Mouse (Mus musculus) embryonic facial prominence, embryonic 10.5 days (tissue): Measurements from ENCODE around the gene Ndufab1. TPM values are rescaled to one million over a fixed set of nuclear protein-coding genes. Genes with fewer than 3 reads are reported as not detected.
A peak's percentile ranks its signal among the peaks of the same experiment; 100 is the strongest.
"Not testable (repeated sequence)": the region's sequence is repeated elsewhere in the genome, so short reads cannot be mapped to it uniquely, and the experiment has no call there.

Experiments used
- DNase-seq: peaks from one replicate; pipeline ENCODE4 v3.0.0-alpha.2; 2017; ENCODE audit warnings: low spot score
- H3K27ac ChIP-seq: fragments of 300-500 bp; sonication (generic); replicated peaks from 2 replicates; pipeline ENCODE4 v1.5.1; 2016; ENCODE audit warnings: mild to moderate bottlenecking
- H3K27me3 ChIP-seq: fragments of 300-500 bp; sonication (generic); replicated peaks from 2 replicates; pipeline ENCODE4 v1.6.1; 2016; ENCODE audit warnings: low read depth, mild to moderate bottlenecking; ENCODE audit not compliant: poor library complexity, severe bottlenecking
- H3K36me3 ChIP-seq: fragments of 300-500 bp; sonication (generic); replicated peaks from 2 replicates; pipeline ENCODE4 v1.6.1; 2016; ENCODE audit warnings: mild to moderate bottlenecking, moderate library complexity
- H3K4me1 ChIP-seq: fragments of 300-500 bp; sonication (generic); 2 replicates; pipeline ENCODE4 v1.6.1; 2016
- H3K4me3 ChIP-seq: fragments of 300-500 bp; sonication (generic); 2 replicates; pipeline ENCODE4 v1.5.1; 2016; ENCODE audit warnings: mild to moderate bottlenecking, moderate library complexity
- H3K9me3 ChIP-seq: fragments of 300-500 bp; sonication (generic); 2 replicates; pipeline ENCODE4 v1.6.1; 2016; ENCODE audit warnings: mild to moderate bottlenecking
- WGBS: fragments of 180-500 bp; shearing (Covaris S2); methylation state at CpG from one replicate; pipeline ENCODE4 v1.1.7; 2016; 5-methylcytosine and 5-hydroxymethylcytosine counted together
- polyA plus RNA-seq: library from polyadenylated mRNA; unstranded; fragments of >200 nt; fragmentation: Nextera tagmentation; extraction: Ambion mirVana; gene quantifications from 2 replicates; pipeline ENCODE4 v1.2.1, GENCODE M21; 2016

Ndufab1 gene
- polyA plus RNA-seq, result 763 and 789 TPM in 2 replicates

DNA sequence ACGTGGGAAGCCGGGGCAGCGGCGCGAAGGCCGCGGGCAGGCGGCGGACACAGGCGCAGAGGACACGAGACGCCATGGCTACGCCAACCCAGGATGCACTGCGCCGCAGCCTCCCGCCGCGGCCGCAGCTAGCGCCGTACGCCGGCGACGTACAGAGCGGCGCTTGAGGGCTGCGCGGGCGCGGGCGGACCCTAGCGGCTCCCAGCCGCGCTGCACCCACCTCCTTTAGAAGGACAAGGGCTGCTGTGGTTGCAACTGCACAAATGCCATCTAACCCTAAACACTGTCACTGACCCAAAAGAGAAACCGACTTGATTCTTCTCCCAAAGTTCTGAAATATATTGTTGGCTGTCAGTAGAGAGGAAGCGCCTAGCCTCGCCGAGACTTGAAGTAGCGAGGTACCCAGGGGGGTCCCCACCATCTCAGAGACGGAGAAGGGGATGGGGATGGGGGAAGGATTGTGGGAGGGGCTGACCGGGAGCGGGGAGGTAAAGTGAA, at the start of gene Ndufab1:
Gene Ndufab1, minus strand, starts transcription at position 140 of the 498 bp plus-strand sequence.
- Histone ChIP-seq H3K4me1 (peaks cover 14% of the 10 kb centered on the region), H3K4me3 (peak within 1 kb of the TSS; percentile 79), H3K27ac (peak within 1 kb of the TSS; percentile 94), H3K9me3 (no peaks in the 10 kb centered on the region), H3K27me3 (no peaks in the 10 kb centered on the region), H3K36me3 (peaks cover 29% of the 10 kb centered on the region)
- WGBS, result under 1% methylated on average over 43 of the region's 43 CpGs
- DNase-seq, result peak; percentile 91

- Histone ChIP-seq H3K4me1 (no peaks in the 10 kb centered on the region), H3K36me3 (peaks cover 99% of the 10 kb centered on the region), H3K27ac (no peak overlapping the region), H3K27me3 (no peaks in the 10 kb centered on the region), H3K9me3 (no peaks in the 10 kb centered on the region), H3K4me3 (no peak overlapping the region)
- DNase-seq, result no peak
Measured at GRCm38 (mm10) chr7:122140991-122141390, 39.3 kb upstream of the Ndufab1 start.

- H3K36me3 ChIP-seq, result peaks cover 86% of the 10 kb centered on the region
- no peak for DNase-seq
- H3K4me3 ChIP-seq, result no peak overlapping the region
- peaks cover 7% of the 10 kb centered on the region for H3K4me1 ChIP-seq
- H3K27ac ChIP-seq, result no peak overlapping the region
- WGBS, result 89% methylated on average over 5 of the region's 5 CpGs
- no peaks in the 10 kb centered on the region for H3K9me3 ChIP-seq
- H3K27me3 ChIP-seq, result no peaks in the 10 kb centered on the region
Measured at GRCm38 (mm10) chr7:122138190-122138589, 36.5 kb upstream of the Ndufab1 start.

DNA sequence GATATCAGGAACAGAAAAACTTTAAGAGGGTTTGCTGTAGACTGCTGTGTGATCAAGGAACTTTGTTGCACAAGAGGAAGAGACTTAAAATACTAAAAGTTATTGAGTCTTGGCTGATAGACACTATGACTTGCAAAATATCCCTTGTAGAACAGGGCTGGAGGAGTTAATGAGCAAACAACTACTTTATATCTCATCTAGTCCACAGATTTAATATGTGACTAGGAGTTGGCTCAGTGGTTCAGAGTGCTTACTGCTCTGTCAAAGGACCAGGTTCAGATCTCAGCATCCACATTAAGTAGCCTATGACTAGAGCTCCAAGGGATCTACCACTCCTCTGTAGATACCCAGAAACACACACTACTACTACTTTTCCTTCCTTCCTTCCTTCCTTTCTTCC, 35.4 kb upstream of the Ndufab1 start:
- H3K36me3 ChIP-seq, result peaks cover 77% of the 10 kb centered on the region
- H3K4me1 ChIP-seq, result peaks cover 7% of the 10 kb centered on the region
- H3K27me3 ChIP-seq, result no peaks in the 10 kb centered on the region
- DNase-seq, result no peak
- no peak overlapping the region for H3K4me3 ChIP-seq
- H3K27ac ChIP-seq, result no peak overlapping the region
- no peaks in the 10 kb centered on the region for H3K9me3 ChIP-seq

DNA sequence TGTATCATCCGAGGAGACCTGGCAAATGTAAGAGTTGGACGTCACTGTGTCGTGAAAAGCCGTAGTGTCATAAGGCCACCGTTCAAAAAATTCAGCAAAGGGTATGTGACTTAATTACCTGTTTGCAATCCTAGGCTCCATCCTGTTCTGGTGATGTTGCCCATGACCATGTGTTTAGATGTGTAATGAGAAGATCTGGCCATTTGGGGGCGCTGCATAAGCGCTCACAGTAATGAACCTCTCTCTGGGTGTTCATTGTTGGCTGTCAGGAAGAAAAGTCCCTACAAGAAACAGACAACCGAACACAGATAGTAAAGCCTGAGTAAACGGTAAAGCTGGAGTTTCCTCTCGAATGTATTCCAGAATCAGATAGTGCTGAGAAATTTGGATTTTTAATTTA, 33.4 kb upstream of the Ndufab1 start:
- peaks cover 57% of the 10 kb centered on the region for H3K36me3 ChIP-seq
- no peaks in the 10 kb centered on the region for H3K9me3 ChIP-seq
- no peaks in the 10 kb centered on the region for H3K27me3 ChIP-seq
- DNase-seq, result peak; percentile 20
- no peak overlapping the region for H3K4me3 ChIP-seq
- H3K27ac ChIP-seq, result no peak overlapping the region
- H3K4me1 ChIP-seq, result peaks cover 18% of the 10 kb centered on the region
- WGBS, result 75% methylated on average over 10 of the region's 10 CpGs

DNA sequence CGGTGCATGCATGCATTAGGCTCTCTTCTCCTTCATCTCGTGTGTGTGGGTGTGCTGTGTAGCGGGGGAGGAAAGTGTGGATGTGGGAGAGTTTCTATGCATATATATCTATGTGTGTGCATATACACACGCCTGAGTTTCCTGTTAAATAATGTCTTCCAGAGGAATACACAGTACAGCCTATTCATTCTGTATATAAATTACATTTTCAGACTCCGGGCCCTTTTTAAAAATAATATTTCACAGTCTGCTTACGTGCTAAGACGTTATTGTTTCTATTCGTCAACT, 31.6 kb upstream of the Ndufab1 start:
- Histone ChIP-seq H3K9me3 (no peaks in the 10 kb centered on the region), H3K27ac (peak overlapping the region; percentile 93), H3K27me3 (no peaks in the 10 kb centered on the region), H3K4me1 (peaks cover 18% of the 10 kb centered on the region), H3K4me3 (peak overlapping the region; percentile 95), H3K36me3 (peaks cover 54% of the 10 kb centered on the region)
- DNase-seq, result no peak
- WGBS, result 19% methylated on average over 8 of the region's 8 CpGs

GRCm38 (mm10) chr7:122132497-122133337, 31.0 kb upstream of the Ndufab1 start, which contains the start of the genes Palb2 and Dctn5:
Gene Palb2 (minus strand): TSS chr7:122132985.
Gene Dctn5 (plus strand): TSS chr7:122133041.
- peak; percentile 98 for DNase-seq
- H3K27me3 ChIP-seq, result no peaks in the 10 kb centered on the region
- H3K9me3 ChIP-seq, result no peaks in the 10 kb centered on the region
- H3K27ac ChIP-seq, result peak within 1 kb of the TSS; percentile 93
- peak within 1 kb of the TSS; percentile 95 for H3K4me3 ChIP-seq
- peaks cover 18% of the 10 kb centered on the region for H3K4me1 ChIP-seq
- under 1% methylated on average over 54 of the region's 54 CpGs for WGBS
- peaks cover 54% of the 10 kb centered on the region for H3K36me3 ChIP-seq

- H3K9me3 ChIP-seq, result no peaks in the 10 kb centered on the region
- H3K4me3 ChIP-seq, result peak overlapping the region; percentile 95
- peaks cover 54% of the 10 kb centered on the region for H3K36me3 ChIP-seq
- DNase-seq, result no peak
- H3K27me3 ChIP-seq, result no peaks in the 10 kb centered on the region
- H3K27ac ChIP-seq, result no peak overlapping the region
- peaks cover 18% of the 10 kb centered on the region for H3K4me1 ChIP-seq
Measured at GRCm38 (mm10) chr7:122131834-122132233, 30.1 kb upstream of the Ndufab1 start.

GRCm38 (mm10) chr7:122126946-122127345, 25.3 kb upstream of the Ndufab1 start:
- Histone ChIP-seq H3K27me3 (no peaks in the 10 kb centered on the region), H3K27ac (no peak overlapping the region), H3K9me3 (no peaks in the 10 kb centered on the region), H3K4me3 (no peak overlapping the region), H3K36me3 (peaks cover 78% of the 10 kb centered on the region), H3K4me1 (peaks cover 10% of the 10 kb centered on the region)
- no peak for DNase-seq
- WGBS, result 94% methylated on average over 11 of the region's 11 CpGs

DNA sequence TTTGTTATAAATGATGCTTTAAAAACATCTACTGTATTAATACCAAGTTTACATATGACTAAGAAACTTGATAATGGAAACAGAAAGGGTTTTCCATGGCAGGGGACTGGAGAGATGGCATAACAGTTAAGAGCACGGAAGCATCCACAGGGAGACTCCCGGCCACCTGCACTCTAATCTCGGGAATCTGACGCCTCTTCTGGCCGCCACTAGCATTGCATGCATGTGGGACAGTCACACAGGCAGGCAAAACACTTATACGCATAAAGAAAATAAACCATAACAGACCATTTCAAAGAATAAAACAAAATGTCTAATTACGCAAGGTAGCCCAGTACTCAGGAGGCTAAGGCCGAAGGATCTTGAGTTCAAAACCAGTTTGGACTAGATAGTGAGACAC, 23.9 kb upstream of the Ndufab1 start:
- Histone ChIP-seq H3K27ac (no peak overlapping the region), H3K4me3 (no peak overlapping the region), H3K9me3 (no peaks in the 10 kb centered on the region), H3K4me1 (no peaks in the 10 kb centered on the region), H3K27me3 (no peaks in the 10 kb centered on the region), H3K36me3 (peaks cover 90% of the 10 kb centered on the region)
- DNase-seq, result peak; percentile 12
- WGBS, result 79% methylated on average over 8 of the region's 8 CpGs

GRCm38 (mm10) chr7:122123518-122123917, 21.8 kb upstream of the Ndufab1 start:
- Histone ChIP-seq H3K36me3 (peaks cover 94% of the 10 kb centered on the region), H3K9me3 (no peaks in the 10 kb centered on the region), H3K27ac (no peak overlapping the region), H3K4me3 (no peak overlapping the region), H3K4me1 (no peaks in the 10 kb centered on the region), H3K27me3 (no peaks in the 10 kb centered on the region)
- WGBS, result 91% methylated on average over 4 of the region's 4 CpGs
- no peak for DNase-seq

- H3K27me3 ChIP-seq, result no peaks in the 10 kb centered on the region
- peaks cover 64% of the 10 kb centered on the region for H3K36me3 ChIP-seq
- H3K27ac ChIP-seq, result no peak overlapping the region
- WGBS, result 96% methylated on average over 6 of the region's 6 CpGs
- H3K9me3 ChIP-seq, result no peaks in the 10 kb centered on the region
- H3K4me1 ChIP-seq, result no peaks in the 10 kb centered on the region
- H3K4me3 ChIP-seq, result no peak overlapping the region
- no peak for DNase-seq
Measured at GRCm38 (mm10) chr7:122108206-122108605, 6.5 kb upstream of the Ndufab1 start.

DNA sequence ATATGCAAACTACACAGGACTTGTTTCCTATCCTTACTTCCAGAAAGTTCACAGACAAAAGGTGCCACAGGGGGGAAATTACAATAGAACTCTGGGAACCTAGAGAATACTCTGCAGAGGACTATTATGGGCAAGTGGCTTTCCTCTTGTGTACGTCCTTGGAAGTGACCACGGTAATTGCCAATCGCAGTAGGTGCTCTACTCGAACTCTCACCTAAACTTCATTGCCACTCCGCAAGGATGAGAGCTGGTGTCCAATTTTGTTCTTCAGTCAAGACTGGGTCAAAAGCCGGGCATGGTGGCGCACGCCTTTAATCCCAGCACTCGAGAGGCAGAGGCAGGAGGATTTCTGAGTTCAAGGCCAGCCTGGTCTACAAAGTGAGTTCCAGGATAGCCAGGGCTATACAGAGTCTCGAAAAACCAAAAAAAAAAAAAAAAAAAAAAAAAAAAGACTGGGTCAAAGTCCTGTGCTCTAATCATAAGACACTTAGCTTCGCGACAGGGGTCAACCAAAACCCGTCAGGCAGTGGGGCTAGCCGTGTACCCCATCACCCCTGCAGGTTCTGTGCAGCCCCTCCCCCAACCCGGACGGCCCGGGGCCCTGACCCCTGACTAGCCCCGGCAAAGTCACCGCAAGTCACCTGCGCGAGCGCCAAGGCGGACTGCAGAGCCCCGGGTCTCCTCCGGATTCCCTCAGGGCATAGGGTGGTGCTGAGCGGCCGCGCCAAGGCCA, 506 bp downstream of the Ndufab1 start:
- Histone ChIP-seq H3K4me3 (peak overlapping the region; percentile 79), H3K27ac (peak overlapping the region; percentile 94), H3K36me3 (peaks cover 31% of the 10 kb centered on the region), H3K4me1 (peaks cover 14% of the 10 kb centered on the region)
- peak; percentile 73 for DNase-seq
- not testable (repeated sequence) for H3K9me3 ChIP-seq, H3K27me3 ChIP-seq
- WGBS, result 7% methylated on average over 28 of the region's 28 CpGs
